Mouse (Mus musculus): ENCODE results near the gene Card11. TPM values are rescaled to one million over a fixed set of nuclear protein-coding genes. Genes with fewer than 3 reads are reported as not detected.

Card11 gene
- total RNA-seq, 1 experiment = 1.2 TPM

DNA sequence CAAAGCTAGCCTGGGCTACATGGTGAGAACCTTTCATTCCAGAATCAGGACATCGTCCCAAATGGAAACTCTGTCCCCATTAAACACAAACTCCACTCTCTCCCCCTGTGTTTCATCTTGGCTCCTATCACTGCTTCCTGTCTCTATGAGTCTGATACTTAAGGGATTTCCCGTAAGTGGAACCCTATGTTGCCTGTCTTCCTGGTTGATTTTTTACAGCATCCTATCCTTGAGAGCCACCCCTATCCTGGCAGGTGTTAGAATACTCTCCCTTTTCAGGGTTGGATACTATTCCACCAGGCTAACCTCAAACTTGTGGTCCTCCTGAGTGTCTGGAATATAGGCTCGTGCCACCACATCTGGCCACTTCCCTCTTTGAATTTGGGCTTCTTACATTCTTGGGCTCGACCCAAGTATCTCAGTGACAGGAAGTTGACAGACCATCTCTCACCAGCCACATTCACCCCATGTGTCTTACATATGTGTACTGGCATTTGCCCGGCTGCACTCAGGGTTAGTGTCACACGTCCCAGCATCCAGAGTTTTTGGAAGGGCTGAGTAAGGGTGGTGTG is 126.6 kb downstream of the Card11 start:
- Histone ChIP-seq H3K27ac (ENCODE audit: insufficient read depth, low read depth, low read length, poor library complexity, severe bottlenecking) (no peak overlapping the region), H3K4me3 (ENCODE audit: insufficient read depth in 1 of 2, low read depth in 1 of 2, low read length in 2 of 2, poor library complexity in 1 of 2, severe bottlenecking in 1 of 2) (no peak overlapping the region), H3K9ac (ENCODE audit: insufficient read depth, low read depth, low read length, poor library complexity, severe bottlenecking) (no peak overlapping the region), H3K9me3 (ENCODE audit: control insufficient read depth, insufficient read depth, low read depth, low read length) (no peaks in the 10 kb centered on the region), H3K4me1 (ENCODE audit: control insufficient read depth in 2 of 2, insufficient read depth in 2 of 2, low read length in 2 of 2, poor library complexity in 1 of 2) (peaks cover 0 to 8% of the 10 kb centered on the region in 2 experiments; a peak in 1 of 4 replicates), H3K36me3 (ENCODE audit: control insufficient read depth, insufficient read depth, low read length, poor library complexity, severe bottlenecking) (no peaks in the 10 kb centered on the region)
- TF ChIP-seq MAFK (IDR thresholded peaks at IDR 0.05; ENCODE audit: insufficient read depth, low read depth, low read length) (no peak), ZNF384 (IDR thresholded peaks at IDR 0.05; ENCODE audit: low read depth, low read length) (no peak), CHD2 (IDR thresholded peaks at IDR 0.05; ENCODE audit: low read depth, low read length) (no peak), HCFC1 (IDR thresholded peaks at IDR 0.05; ENCODE audit: borderline replicate concordance, insufficient read depth, low read length) (no peak), ZC3H11A (IDR thresholded peaks at IDR 0.05; ENCODE audit: borderline replicate concordance, low read depth, low read length) (no peak)
- no peak for DNase-seq (ENCODE audit: low read depth, low spot score)
- in situ Hi-C loops (cut with MboI; ENCODE audit: low sequenced_read_pairs in 2 of 2, unreplicated experiment in 2 of 2) = no loop called here

DNA sequence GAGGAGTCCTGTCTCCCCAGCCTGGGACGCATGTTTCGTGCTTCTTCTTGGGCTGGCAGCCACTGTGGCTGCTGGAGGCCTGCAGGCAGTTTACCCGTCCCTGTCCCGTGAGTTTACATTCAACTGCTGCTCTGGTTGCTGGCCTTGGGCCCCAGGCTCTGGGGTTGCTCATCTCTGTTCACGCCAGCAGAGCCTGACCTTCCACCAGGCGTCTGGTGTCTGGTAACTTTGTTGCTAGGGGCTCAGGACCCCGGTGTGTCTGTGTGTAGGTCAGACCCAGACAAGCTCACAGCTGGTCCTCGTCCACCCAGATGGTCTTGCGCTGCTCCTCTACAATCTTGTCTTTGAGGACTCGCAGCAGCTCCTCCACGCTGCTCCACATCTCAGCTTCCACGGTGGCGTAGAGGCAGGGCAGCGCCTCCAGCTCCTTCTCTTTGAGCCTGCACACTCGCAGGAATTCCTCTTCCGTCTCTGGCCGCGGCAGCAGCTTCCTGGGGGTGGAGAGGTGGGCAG is 127.3 kb downstream of the Card11 start:
- H3K36me3 ChIP-seq (ENCODE audit: control insufficient read depth, insufficient read depth, low read length, poor library complexity, severe bottlenecking) = no peaks in the 10 kb centered on the region
- TF ChIP-seq ZC3H11A (IDR thresholded peaks at IDR 0.05; ENCODE audit: borderline replicate concordance, low read depth, low read length) = no peak
- no peak for TF ChIP-seq HCFC1 (IDR thresholded peaks at IDR 0.05; ENCODE audit: borderline replicate concordance, insufficient read depth, low read length)
- TF ChIP-seq MAFK (IDR thresholded peaks at IDR 0.05; ENCODE audit: insufficient read depth, low read depth, low read length) = no peak
- TF ChIP-seq CHD2 (IDR thresholded peaks at IDR 0.05; ENCODE audit: low read depth, low read length) = no peak
- no peak for TF ChIP-seq ZNF384 (IDR thresholded peaks at IDR 0.05; ENCODE audit: low read depth, low read length)
- H3K9ac ChIP-seq (ENCODE audit: insufficient read depth, low read depth, low read length, poor library complexity, severe bottlenecking) = no peak overlapping the region
- in situ Hi-C loops (cut with MboI; ENCODE audit: low sequenced_read_pairs in 2 of 2, unreplicated experiment in 2 of 2) = no loop called here
- H3K9me3 ChIP-seq (ENCODE audit: control insufficient read depth, insufficient read depth, low read depth, low read length) = no peaks in the 10 kb centered on the region
- H3K4me1 ChIP-seq (ENCODE audit: control insufficient read depth in 2 of 2, insufficient read depth in 2 of 2, low read length in 2 of 2, poor library complexity in 1 of 2) = peaks cover 0 to 6% of the 10 kb centered on the region in 2 experiments; a peak in 1 of 4 replicates
- H3K4me3 ChIP-seq (ENCODE audit: insufficient read depth in 1 of 2, low read depth in 1 of 2, low read length in 2 of 2, poor library complexity in 1 of 2, severe bottlenecking in 1 of 2) = peak overlapping the region in 1 of 2 experiments; percentile 3; a peak in 1 of 4 replicates
- no peak overlapping the region for H3K27ac ChIP-seq (ENCODE audit: insufficient read depth, low read depth, low read length, poor library complexity, severe bottlenecking)
- no peak for DNase-seq (ENCODE audit: low read depth, low spot score)

- no peaks in the 10 kb centered on the region for H3K36me3 ChIP-seq (ENCODE audit: control insufficient read depth, insufficient read depth, low read length, poor library complexity, severe bottlenecking)
- TF ChIP-seq CHD2 (IDR thresholded peaks at IDR 0.05; ENCODE audit: low read depth, low read length) (no peak), ZC3H11A (IDR thresholded peaks at IDR 0.05; ENCODE audit: borderline replicate concordance, low read depth, low read length) (no peak), MAFK (IDR thresholded peaks at IDR 0.05; ENCODE audit: insufficient read depth, low read depth, low read length) (no peak), ZNF384 (IDR thresholded peaks at IDR 0.05; ENCODE audit: low read depth, low read length) (no peak), HCFC1 (IDR thresholded peaks at IDR 0.05; ENCODE audit: borderline replicate concordance, insufficient read depth, low read length) (no peak)
- no peak overlapping the region for H3K27ac ChIP-seq (ENCODE audit: insufficient read depth, low read depth, low read length, poor library complexity, severe bottlenecking)
- in situ Hi-C loops (cut with MboI; ENCODE audit: low sequenced_read_pairs in 2 of 2, unreplicated experiment in 2 of 2) = no loop called here
- H3K9me3 ChIP-seq (ENCODE audit: control insufficient read depth, insufficient read depth, low read depth, low read length) = no peaks in the 10 kb centered on the region
- H3K9ac ChIP-seq (ENCODE audit: insufficient read depth, low read depth, low read length, poor library complexity, severe bottlenecking) = no peak overlapping the region
- peak; percentile 49 for DNase-seq (ENCODE audit: low read depth, low spot score)
- H3K4me3 ChIP-seq (ENCODE audit: insufficient read depth in 1 of 2, low read depth in 1 of 2, low read length in 2 of 2, poor library complexity in 1 of 2, severe bottlenecking in 1 of 2) = peak overlapping the region in 1 of 2 experiments; percentile 3; a peak in 1 of 4 replicates
- peaks cover 0 to 6% of the 10 kb centered on the region in 2 experiments; a peak in 1 of 4 replicates for H3K4me1 ChIP-seq (ENCODE audit: control insufficient read depth in 2 of 2, insufficient read depth in 2 of 2, low read length in 2 of 2, poor library complexity in 1 of 2)
These were observed 127.8 kb downstream of the Card11 start for GRCm38 (mm10) chr5:140872532-140873038.

GRCm38 (mm10) chr5:140871241-140871640 is 129.1 kb downstream of the Card11 start:
- no peak for DNase-seq (ENCODE audit: low read depth, low spot score)
- H3K4me1 ChIP-seq (ENCODE audit: control insufficient read depth in 2 of 2, insufficient read depth in 2 of 2, low read length in 2 of 2, poor library complexity in 1 of 2) = peaks cover 0 to 6% of the 10 kb centered on the region in 2 experiments; a peak in 1 of 4 replicates
- H3K9me3 ChIP-seq (ENCODE audit: control insufficient read depth, insufficient read depth, low read depth, low read length) = no peaks in the 10 kb centered on the region
- H3K36me3 ChIP-seq (ENCODE audit: control insufficient read depth, insufficient read depth, low read length, poor library complexity, severe bottlenecking) = no peaks in the 10 kb centered on the region
- in situ Hi-C loops (cut with MboI; ENCODE audit: low sequenced_read_pairs in 2 of 2, unreplicated experiment in 2 of 2) = no loop called here
- TF ChIP-seq ZNF384 (IDR thresholded peaks at IDR 0.05; ENCODE audit: low read depth, low read length) = no peak
- no peak for TF ChIP-seq CHD2 (IDR thresholded peaks at IDR 0.05; ENCODE audit: low read depth, low read length)
- no peak overlapping the region for H3K27ac ChIP-seq (ENCODE audit: insufficient read depth, low read depth, low read length, poor library complexity, severe bottlenecking)
- no peak overlapping the region for H3K9ac ChIP-seq (ENCODE audit: insufficient read depth, low read depth, low read length, poor library complexity, severe bottlenecking)
- no peak overlapping the region for H3K4me3 ChIP-seq (ENCODE audit: insufficient read depth in 1 of 2, low read depth in 1 of 2, low read length in 2 of 2, poor library complexity in 1 of 2, severe bottlenecking in 1 of 2)
